Mouse (Mus musculus) cerebellum, adult 2 months (tissue): ENCODE measurements around the gene Kmt5a.

ENCODE experiments used
- CTCF ChIP-seq: fragments of 200-500 bp; IDR thresholded peaks from 2 replicates; pipeline ENCODE4 v1.5.1; 2011; ENCODE audit warnings: low read depth, mild to moderate bottlenecking, control low read depth, low read length, moderate library complexity, borderline replicate concordance; ENCODE audit not compliant: insufficient read depth
- POLR2A ChIP-seq: fragments of 200-500 bp; IDR thresholded peaks from 2 replicates; pipeline ENCODE4 v1.6.1; 2011; ENCODE audit warnings: low read length, control low read depth, borderline replicate concordance; ENCODE audit not compliant: insufficient read depth

- TF ChIP-seq CTCF: no peak
- no peak for TF ChIP-seq POLR2A
These were observed 61.8 kb downstream of the Kmt5a start for GRCm38 (mm10) chr5:124501541-124501940.
